Mouse (Mus musculus) erythroblast, embryonic 14.5 days (primary cell): ENCODE data around the gene Ankmy1.

Source experiments
- GATA1 ChIP-seq: IDR thresholded peaks from 2 replicates; pipeline ENCODE4 v1.6.1; 2012; ENCODE audit warnings: low read length, inconsistent platforms, mixed read lengths
- TAL1 ChIP-seq: IDR thresholded peaks from 3 replicates; pipeline ENCODE4 v1.6.1; 2012; ENCODE audit warnings: low read length, inconsistent platforms, mixed read lengths

DNA sequence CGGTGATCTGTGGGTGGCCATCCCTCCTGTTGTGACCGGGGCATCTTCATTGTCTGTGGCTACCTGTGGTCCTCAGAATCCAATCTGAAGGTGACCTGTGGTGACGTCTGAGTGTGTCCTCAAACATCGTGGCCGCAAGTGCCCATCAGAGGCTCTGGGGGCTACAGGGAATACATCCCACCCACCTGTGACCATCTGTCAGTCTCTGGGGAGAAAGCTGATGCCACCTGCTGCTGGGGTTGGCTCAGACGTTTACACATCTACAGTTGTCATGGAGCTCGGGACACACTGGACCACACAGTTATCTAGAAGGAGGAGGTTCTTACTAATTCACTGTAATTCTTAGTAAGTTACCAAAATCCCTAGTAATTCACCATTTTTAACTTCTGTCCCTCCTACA is 63.5 kb downstream of the Ankmy1 start:
- TF ChIP-seq TAL1, result no peak
- no peak for TF ChIP-seq GATA1
